Mouse (Mus musculus) cortical plate, adult 2 months (tissue): ENCODE measurements around the gene Flnb. TPM values are rescaled to one million over a fixed set of nuclear protein-coding genes. Genes with fewer than 3 reads are reported as not detected.

ENCODE experiments used
- H3K27ac ChIP-seq: fragments of 200-500 bp; 2 replicates; pipeline ENCODE4 v1.5.1; 2012; ENCODE audit warnings: low read length, control low read depth, inconsistent platforms; ENCODE audit not compliant: insufficient read depth
- H3K4me1 ChIP-seq: fragments of 200-500 bp; 2 replicates; pipeline ENCODE4 v1.6.1; 2011; ENCODE audit warnings: low read length; ENCODE audit not compliant: control insufficient read depth, insufficient read depth
- H3K4me3 ChIP-seq: fragments of 200-500 bp; 2 replicates; pipeline ENCODE4 v1.5.1; 2011; ENCODE audit warnings: mild to moderate bottlenecking, low read length, control low read depth; ENCODE audit not compliant: insufficient read depth
- CTCF ChIP-seq: fragments of 200-500 bp; IDR thresholded peaks from 2 replicates; pipeline ENCODE4 v1.5.1; 2011; ENCODE audit warnings: mild to moderate bottlenecking, control low read depth, low read length; ENCODE audit not compliant: insufficient read depth; ENCODE audit errors: extremely low read depth
- POLR2A ChIP-seq: fragments of 200-500 bp; IDR thresholded peaks from 2 replicates; pipeline ENCODE4 v1.6.1; 2011; ENCODE audit warnings: mild to moderate bottlenecking, low read length, control low read depth; ENCODE audit not compliant: insufficient read depth; ENCODE audit errors: extremely low read depth
- polyA plus RNA-seq: library from polyadenylated mRNA; depleted of rRNA; stranded (reverse); fragments of >200 nt; gene quantifications from 2 replicates; pipeline ENCODE4 v1.2.3, GENCODE M21; 2012; rRNA removed

Flnb gene
- polyA plus RNA-seq, result 35.4 and 36.0 TPM in 2 replicates

GRCm38 (mm10) chr14:7817770-7818462 lies at the start of gene Flnb:
Gene Flnb (plus strand): TSS chr14:7817957.
- Histone ChIP-seq H3K4me3 (peak within 1 kb of the TSS; percentile 79), H3K4me1 (no peaks in the 10 kb centered on the region; the same call in 1 of the 2 replicates), H3K27ac (no peak within 1 kb of the TSS)
- TF ChIP-seq POLR2A (peak; percentile 97), CTCF (peak; percentile 99)

GRCm38 (mm10) chr14:7773714-7774389 lies 43.9 kb upstream of the Flnb start:
- TF ChIP-seq CTCF (no peak), POLR2A (peak; percentile 66)
- H3K27ac ChIP-seq, result peak overlapping the region; percentile 11; the same call in 1 of the 2 replicates
- peak overlapping the region; percentile 43 for H3K4me3 ChIP-seq
- H3K4me1 ChIP-seq, result peaks cover 3% of the 10 kb centered on the region; the same call in 1 of the 2 replicates

GRCm38 (mm10) chr14:7786073-7786472 lies 31.7 kb upstream of the Flnb start:
- H3K4me3 ChIP-seq, result no peak overlapping the region
- H3K27ac ChIP-seq, result no peak overlapping the region
- H3K4me1 ChIP-seq, result no peaks in the 10 kb centered on the region
- TF ChIP-seq POLR2A, result no peak
- TF ChIP-seq CTCF, result no peak

GRCm38 (mm10) chr14:7789266-7790030 lies 28.3 kb upstream of the Flnb start:
- Histone ChIP-seq H3K4me1 (no peaks in the 10 kb centered on the region), H3K27ac (no peak overlapping the region), H3K4me3 (no peak overlapping the region)
- no peak for TF ChIP-seq POLR2A
- TF ChIP-seq CTCF, result no peak

- TF ChIP-seq POLR2A (no peak), CTCF (no peak)
- H3K27ac ChIP-seq, result no peak overlapping the region
Observed at GRCm38 (mm10) chr14:7791061-7791531, 26.7 kb upstream of the Flnb start.

GRCm38 (mm10) chr14:7791532-7792159 lies 26.1 kb upstream of the Flnb start, which contains the start of gene Gm26661:
Gene Gm26661 (plus strand): TSS chr14:7791587.
- no peaks in the 10 kb centered on the region for H3K4me1 ChIP-seq
- TF ChIP-seq CTCF (no peak), POLR2A (no peak)
- H3K4me3 ChIP-seq, result peak within 1 kb of the TSS; percentile 17
- no peak within 1 kb of the TSS for H3K27ac ChIP-seq

More at GRCm38 (mm10) chr14:7791061-7791531, 26.7 kb upstream of the Flnb start:
- H3K4me3 ChIP-seq, result peak overlapping the region; percentile 17
- no peaks in the 10 kb centered on the region for H3K4me1 ChIP-seq

- H3K4me1 ChIP-seq, result no peaks in the 10 kb centered on the region
- TF ChIP-seq CTCF (no peak), POLR2A (no peak)
- H3K4me3 ChIP-seq, result no peak overlapping the region
- no peak overlapping the region for H3K27ac ChIP-seq
Observed at GRCm38 (mm10) chr14:7795961-7796360, 21.8 kb upstream of the Flnb start.

GRCm38 (mm10) chr14:7800611-7801010 lies 17.1 kb upstream of the Flnb start:
- TF ChIP-seq POLR2A, result no peak
- no peak for TF ChIP-seq CTCF
- Histone ChIP-seq H3K4me1 (no peaks in the 10 kb centered on the region), H3K27ac (no peak overlapping the region), H3K4me3 (no peak overlapping the region)

- H3K4me1 ChIP-seq, result no peaks in the 10 kb centered on the region
- peak; percentile 51 for TF ChIP-seq CTCF
- no peak for TF ChIP-seq POLR2A
- no peak overlapping the region for H3K4me3 ChIP-seq
- H3K27ac ChIP-seq, result no peak overlapping the region
Observed at GRCm38 (mm10) chr14:7801831-7802230, 15.9 kb upstream of the Flnb start.
